Mouse (Mus musculus) forebrain, embryonic 11.5 days (tissue): Measurements from ENCODE around the gene Nup54. TPM values are rescaled to one million over a fixed set of nuclear protein-coding genes. Genes with fewer than 3 reads are reported as not detected.

Experiments
- ATAC-seq: fragments of 200-750 bp; cut with Nextera tagmentation; replicated peaks from 2 replicates; pipeline ENCODE4 v1.8.0; 2017; ENCODE audit warnings: moderate TSS enrichment; ENCODE audit not compliant: low FRiP score
- DNase-seq: peaks from one replicate; pipeline ENCODE4 v3.0.0-alpha.2; 2017; ENCODE audit warnings: low spot score
- H3K27ac ChIP-seq: fragments of 300-500 bp; sonication (generic); 2 replicates; pipeline ENCODE4 v1.5.1; 2014; ENCODE audit warnings: low read depth, low read length
- H3K27me3 ChIP-seq: fragments of 300-500 bp; sonication (generic); 2 replicates; pipeline ENCODE4 v1.6.1; 2014; ENCODE audit warnings: mild to moderate bottlenecking, low read length, mixed read lengths; ENCODE audit not compliant: control insufficient read depth, insufficient read depth
- H3K36me3 ChIP-seq: fragments of 300-500 bp; sonication (generic); 2 replicates; pipeline ENCODE4 v1.6.1; 2014; ENCODE audit warnings: mild to moderate bottlenecking, low read length, moderate library complexity, mixed read lengths; ENCODE audit not compliant: control insufficient read depth, insufficient read depth
- H3K4me1 ChIP-seq: fragments of 300-500 bp; sonication (generic); replicated peaks from 2 replicates; pipeline ENCODE4 v1.6.1; 2014; ENCODE audit warnings: low read length, mixed read lengths; ENCODE audit not compliant: control insufficient read depth, insufficient read depth
- H3K4me2 ChIP-seq: fragments of 300-500 bp; sonication (generic); 2 replicates; pipeline ENCODE4 v1.6.1; 2014; ENCODE audit warnings: low read depth, mild to moderate bottlenecking, low read length, moderate library complexity, mixed read lengths; ENCODE audit not compliant: severe bottlenecking
- H3K4me3 ChIP-seq: fragments of 300-500 bp; sonication (generic); 2 replicates; pipeline ENCODE4 v1.5.1; 2014; ENCODE audit warnings: low read depth, low read length
- H3K9ac ChIP-seq: fragments of 300-500 bp; sonication (generic); 2 replicates; pipeline ENCODE4 v1.6.1; 2014; ENCODE audit warnings: low read length
- H3K9me3 ChIP-seq: fragments of 300-500 bp; sonication (generic); 2 replicates; pipeline ENCODE4 v1.6.1; 2016; ENCODE audit warnings: low read length, mixed read lengths; ENCODE audit not compliant: control insufficient read depth
- WGBS: fragments of 180-500 bp; shearing (Covaris S2); extraction: QIAGEN DNeasy Blood & Tissue Kit; methylation state at CpG from one replicate; pipeline ENCODE4 v1.1.7; 2014; 5-methylcytosine and 5-hydroxymethylcytosine counted together
- polyA plus RNA-seq: library from polyadenylated mRNA; unstranded; fragments of >200 nt; fragmentation: Nextera tagmentation; extraction: Ambion mirVana; gene quantifications from 2 replicates; pipeline ENCODE4 v1.2.1, GENCODE M21; 2014

Gene Nup54
- 65.9 and 70.5 TPM in 2 replicates for polyA plus RNA-seq

- peak; percentile 98 for ATAC-seq
- Histone ChIP-seq H3K27ac (peak within 1 kb of the TSS; percentile 75), H3K36me3 (no peaks in the 10 kb centered on the region), H3K9me3 (no peaks in the 10 kb centered on the region), H3K9ac (peak within 1 kb of the TSS; percentile 96), H3K4me3 (peak within 1 kb of the TSS; percentile 89), H3K27me3 (no peaks in the 10 kb centered on the region), H3K4me2 (peak within 1 kb of the TSS; percentile 80), H3K4me1 (no peaks in the 10 kb centered on the region)
- DNase-seq = peak; percentile 95
- 1% methylated on average over 34 of the region's 34 CpGs for WGBS
Observed at GRCm38 (mm10) chr5:92435025-92435584, at the start of gene Nup54. Gene Nup54, minus strand, starts transcription at chr5:92435219.

GRCm38 (mm10) chr5:92472863-92473262 is 37.8 kb upstream of the Nup54 start:
- Histone ChIP-seq H3K9me3 (no peaks in the 10 kb centered on the region), H3K36me3 (no peaks in the 10 kb centered on the region), H3K27me3 (no peaks in the 10 kb centered on the region), H3K9ac (no peak overlapping the region), H3K4me2 (no peak overlapping the region), H3K27ac (no peak overlapping the region), H3K4me3 (no peak overlapping the region), H3K4me1 (no peaks in the 10 kb centered on the region)
- no peak for DNase-seq
- 89% methylated on average over 5 of the region's 5 CpGs for WGBS
- no peak for ATAC-seq

GRCm38 (mm10) chr5:92471531-92471930 is 36.5 kb upstream of the Nup54 start:
- Histone ChIP-seq H3K4me1 (no peaks in the 10 kb centered on the region), H3K4me3 (no peak overlapping the region), H3K9me3 (no peaks in the 10 kb centered on the region), H3K27ac (no peak overlapping the region), H3K4me2 (no peak overlapping the region), H3K27me3 (no peaks in the 10 kb centered on the region), H3K36me3 (no peaks in the 10 kb centered on the region), H3K9ac (no peak overlapping the region)
- DNase-seq (no peak), ATAC-seq (no peak)
- WGBS = 89% methylated on average over 4 of the region's 4 CpGs

- Histone ChIP-seq H3K9me3 (no peaks in the 10 kb centered on the region), H3K27ac (no peak overlapping the region), H3K9ac (no peak overlapping the region), H3K4me2 (no peak overlapping the region), H3K4me3 (no peak overlapping the region), H3K36me3 (no peaks in the 10 kb centered on the region), H3K4me1 (no peaks in the 10 kb centered on the region), H3K27me3 (no peaks in the 10 kb centered on the region)
- DNase-seq (no peak), ATAC-seq (no peak)
- 92% methylated on average over 18 of the region's 18 CpGs for WGBS
Observed at GRCm38 (mm10) chr5:92469201-92470130, 34.4 kb upstream of the Nup54 start.

GRCm38 (mm10) chr5:92468234-92468633 is 33.2 kb upstream of the Nup54 start:
- H3K4me1 ChIP-seq = no peaks in the 10 kb centered on the region
- DNase-seq = no peak
- H3K27ac ChIP-seq = no peak overlapping the region
- H3K27me3 ChIP-seq = no peaks in the 10 kb centered on the region
- no peaks in the 10 kb centered on the region for H3K9me3 ChIP-seq
- 97% methylated on average over 6 of the region's 6 CpGs for WGBS
- H3K4me2 ChIP-seq = no peak overlapping the region
- no peak for ATAC-seq
- H3K36me3 ChIP-seq = no peaks in the 10 kb centered on the region
- no peak overlapping the region for H3K9ac ChIP-seq
- no peak overlapping the region for H3K4me3 ChIP-seq

GRCm38 (mm10) chr5:92467102-92467766 is 32.2 kb upstream of the Nup54 start:
- no peak overlapping the region for H3K27ac ChIP-seq
- H3K36me3 ChIP-seq = no peaks in the 10 kb centered on the region
- H3K4me1 ChIP-seq = no peaks in the 10 kb centered on the region
- no peak overlapping the region for H3K9ac ChIP-seq
- ATAC-seq = no peak
- DNase-seq = no peak
- H3K27me3 ChIP-seq = no peaks in the 10 kb centered on the region
- no peak overlapping the region for H3K4me2 ChIP-seq
- no peak overlapping the region for H3K4me3 ChIP-seq
- H3K9me3 ChIP-seq = no peaks in the 10 kb centered on the region
- WGBS = 84% methylated on average over 8 of the region's 8 CpGs

GRCm38 (mm10) chr5:92465511-92465910 is 30.5 kb upstream of the Nup54 start:
- Histone ChIP-seq H3K9me3 (no peaks in the 10 kb centered on the region), H3K36me3 (no peaks in the 10 kb centered on the region), H3K4me3 (no peak overlapping the region), H3K4me1 (no peaks in the 10 kb centered on the region), H3K27ac (no peak overlapping the region), H3K9ac (no peak overlapping the region), H3K27me3 (no peaks in the 10 kb centered on the region), H3K4me2 (no peak overlapping the region)
- ATAC-seq (no peak), DNase-seq (no peak)
- 90% methylated on average over 5 of the region's 5 CpGs for WGBS

GRCm38 (mm10) chr5:92461321-92461720 is 26.3 kb upstream of the Nup54 start:
- Histone ChIP-seq H3K27ac (no peak overlapping the region), H3K4me3 (no peak overlapping the region), H3K27me3 (no peaks in the 10 kb centered on the region), H3K36me3 (no peaks in the 10 kb centered on the region; the same call in 1 of the 2 replicates), H3K9ac (no peak overlapping the region), H3K4me1 (no peaks in the 10 kb centered on the region), H3K9me3 (no peaks in the 10 kb centered on the region), H3K4me2 (no peak overlapping the region)
- ATAC-seq (0 out of 2 replicates have a peak, but pooled peaks have one; percentile 30), DNase-seq (peak; percentile 57)
- WGBS = 27% methylated on average over 5 of the region's 5 CpGs
